In genomic region chr4:129016329-129016728, GRCm38 (mm10) we compare ENCODE assay signal across 19 mouse cellular contexts. TPM values are rescaled to one million over a fixed set of nuclear protein-coding genes. Genes with fewer than 3 reads are reported as not detected.
DNase-seq lines count a peak whose midpoint lies in the region; ATAC-seq and TF ChIP-seq lines count a peak whose summit lies in the region.
"Had no signal": no experiment of that assay in that cellular context is flagged by ENCODE, and none has a peak within 500 bp of the region (broad histone marks: within the 10 kb centered on the region; RNA-seq: fewer than 3 reads in every experiment).

No protein-coding gene starts in this region.

- no peak overlapping the region for H3K9ac ChIP-seq in heart, embryonic 15.5 days
- no peak overlapping the region for H3K9ac ChIP-seq in lung, embryonic 14.5 days
- no peak overlapping the region for H3K9ac ChIP-seq in MEL (ENCODE audit: control insufficient read depth, low read depth, low read length, poor library complexity, severe bottlenecking)
- H3K9ac ChIP-seq in embryonic facial prominence, embryonic 14.5 days (ENCODE audit: low read depth, low read length): no peak overlapping the region
- no peak overlapping the region for H3K9ac ChIP-seq in neural tube, embryonic 15.5 days (replicated peaks)
- H3K9ac ChIP-seq: hindbrain, embryonic 13.5 days; limb, embryonic 13.5 days; liver, embryonic 15.5 days; neural tube, embryonic 13.5 days; stomach, embryonic 15.5 days had no signal

- TF ChIP-seq CTCF in lung, embryonic 14.5 days (IDR thresholded peaks at IDR 0.05; ENCODE audit: low read depth): no peak
- no peak for TF ChIP-seq CTCF in MEL (IDR thresholded peaks at IDR 0.05 in 2 of 3, conservative IDR thresholded peaks at IDR 0.05 in 1 of 3; ENCODE audit: control insufficient read depth in 1 of 3, insufficient read depth in 1 of 3, low read depth in 2 of 3, low read length in 3 of 3, poor library complexity in 1 of 3, severe bottlenecking in 1 of 3)

- intact Hi-C loops in heart, postnatal 36 days (cut with DNase I): no loop called here

- no peak for TF ChIP-seq EP300 in MEL (IDR thresholded peaks at IDR 0.05; ENCODE audit: low read depth in 1 of 2, low read length in 2 of 2)

- H3K36me3 ChIP-seq in heart, embryonic 15.5 days: no peaks in the 10 kb centered on the region
- H3K36me3 ChIP-seq in lung, embryonic 14.5 days (ENCODE audit: insufficient read depth): no peaks in the 10 kb centered on the region
- H3K36me3 ChIP-seq in MEL (ENCODE audit: control insufficient read depth in 1 of 2, insufficient read depth in 2 of 2, low read length in 2 of 2): peaks cover 0 to 9% of the 10 kb centered on the region in 2 experiments; a peak in 2 of 4 replicates
- 0 out of 2 replicates have a peak, but pooled peaks cover 6% of the 10 kb centered on the region for H3K36me3 ChIP-seq in embryonic facial prominence, embryonic 14.5 days (ENCODE audit: control insufficient read depth, insufficient read depth, low read length)
- H3K36me3 ChIP-seq in neural tube, embryonic 15.5 days: no peaks in the 10 kb centered on the region
- H3K36me3 ChIP-seq: forebrain, embryonic 10.5 days; hindbrain, embryonic 13.5 days; liver, embryonic 15.5 days; neural tube, embryonic 13.5 days; stomach, embryonic 15.5 days had no signal

- DNase-seq in heart, postnatal 36 days: no peak
- peak; percentile 60 for DNase-seq in lung, embryonic 14.5 days
- no peak for DNase-seq in lung, postnatal 25 days (ENCODE audit: low spot score)
- DNase-seq in MEL (ENCODE audit: low read depth, low spot score): no peak
- no peak for DNase-seq in embryonic facial prominence, embryonic 14.5 days (ENCODE audit: low spot score)
- no peak for DNase-seq in cerebellum, adult 9-10 months
- DNase-seq: cerebellum, adult 11 months; cerebellum, postnatal 36 days; layer of hippocampus, adult 9-11 months; thymus, postnatal 25 days had no signal

- H3K4me1 ChIP-seq in heart, embryonic 15.5 days (replicated peaks): peaks cover 49% of the 10 kb centered on the region
- peaks cover 16% of the 10 kb centered on the region for H3K4me1 ChIP-seq in lung, embryonic 14.5 days (ENCODE audit: insufficient read depth)
- peaks cover 0 to 9% of the 10 kb centered on the region in 2 experiments; a peak in 3 of 4 replicates for H3K4me1 ChIP-seq in MEL (ENCODE audit: control insufficient read depth in 1 of 2, insufficient read depth in 2 of 2, low read length in 2 of 2)
- peaks cover 9% of the 10 kb centered on the region; the same call in 1 of the 2 replicates for H3K4me1 ChIP-seq in embryonic facial prominence, embryonic 14.5 days (ENCODE audit: control insufficient read depth, insufficient read depth, low read length)
- H3K4me1 ChIP-seq in neural tube, embryonic 15.5 days: peaks cover 33% of the 10 kb centered on the region

- no peak overlapping the region for H3K27ac ChIP-seq in heart, embryonic 15.5 days
- no peak overlapping the region for H3K27ac ChIP-seq in lung, embryonic 14.5 days (ENCODE audit: low read depth)
- no peak overlapping the region for H3K27ac ChIP-seq in MEL (ENCODE audit: control insufficient read depth, low read depth, low read length)
- no peak overlapping the region for H3K27ac ChIP-seq in embryonic facial prominence, embryonic 14.5 days (replicated peaks; ENCODE audit: low read depth, low read length)
- H3K27ac ChIP-seq in neural tube, embryonic 15.5 days (replicated peaks): no peak overlapping the region
- H3K27ac ChIP-seq: forebrain, embryonic 10.5 days; hindbrain, embryonic 13.5 days; limb, embryonic 13.5 days; liver, embryonic 15.5 days; neural tube, embryonic 13.5 days; stomach, embryonic 15.5 days had no signal

- no peaks in the 10 kb centered on the region for H3K27me3 ChIP-seq in heart, embryonic 15.5 days
- no peaks in the 10 kb centered on the region for H3K27me3 ChIP-seq in lung, embryonic 14.5 days (ENCODE audit: insufficient read depth, low read length)
- no peaks in the 10 kb centered on the region for H3K27me3 ChIP-seq in MEL (ENCODE audit: control insufficient read depth in 1 of 2, insufficient read depth in 2 of 2, low read length in 2 of 2)
- no peaks in the 10 kb centered on the region for H3K27me3 ChIP-seq in embryonic facial prominence, embryonic 14.5 days (replicated peaks; ENCODE audit: control insufficient read depth, insufficient read depth, low read length)
- no peaks in the 10 kb centered on the region for H3K27me3 ChIP-seq in neural tube, embryonic 15.5 days (replicated peaks)
- H3K27me3 ChIP-seq: CH12.LX; hindbrain, embryonic 13.5 days; limb, embryonic 13.5 days; liver, embryonic 15.5 days; neural tube, embryonic 13.5 days; stomach, embryonic 15.5 days had no signal

- no peaks in the 10 kb centered on the region for H3K9me3 ChIP-seq in heart, embryonic 15.5 days (replicated peaks)
- H3K9me3 ChIP-seq in lung, embryonic 14.5 days (ENCODE audit: low read depth, low read length): no peaks in the 10 kb centered on the region
- no peaks in the 10 kb centered on the region for H3K9me3 ChIP-seq in MEL (replicated peaks; ENCODE audit: insufficient read depth, low read length)
- no peaks in the 10 kb centered on the region for H3K9me3 ChIP-seq in embryonic facial prominence, embryonic 14.5 days (ENCODE audit: control insufficient read depth, low read length)
- H3K9me3 ChIP-seq in neural tube, embryonic 15.5 days (replicated peaks): no peaks in the 10 kb centered on the region
- H3K9me3 ChIP-seq: hindbrain, embryonic 13.5 days; limb, embryonic 13.5 days; liver, embryonic 15.5 days; neural tube, embryonic 13.5 days; stomach, embryonic 15.5 days had no signal

- no peak overlapping the region for H3K4me3 ChIP-seq in heart, embryonic 15.5 days
- H3K4me3 ChIP-seq in lung, embryonic 14.5 days (ENCODE audit: low read depth, low read length): no peak overlapping the region
- H3K4me3 ChIP-seq in MEL (ENCODE audit: control insufficient read depth in 1 of 2, insufficient read depth in 1 of 2, low read depth in 2 of 2, low read length in 2 of 2): no peak overlapping the region
- H3K4me3 ChIP-seq in embryonic facial prominence, embryonic 14.5 days (ENCODE audit: low read depth, low read length): no peak overlapping the region
- no peak overlapping the region for H3K4me3 ChIP-seq in neural tube, embryonic 15.5 days (replicated peaks)
- H3K4me3 ChIP-seq: forebrain, embryonic 10.5 days; hindbrain, embryonic 13.5 days; limb, embryonic 13.5 days; liver, embryonic 15.5 days; neural tube, embryonic 13.5 days; stomach, embryonic 15.5 days had no signal

- peak overlapping the region; percentile 15; the same call in 1 of the 2 replicates for H3K4me2 ChIP-seq in heart, embryonic 15.5 days
- H3K4me2 ChIP-seq in lung, embryonic 14.5 days: peak overlapping the region; percentile 38; the same call in 1 of the 2 replicates
- H3K4me2 ChIP-seq in embryonic facial prominence, embryonic 14.5 days (ENCODE audit: low read depth, low read length): peak overlapping the region; percentile 4; the same call in 1 of the 2 replicates
- H3K4me2 ChIP-seq in neural tube, embryonic 15.5 days: no peak overlapping the region
- H3K4me2 ChIP-seq: hindbrain, embryonic 13.5 days; limb, embryonic 13.5 days; liver, embryonic 15.5 days; neural tube, embryonic 13.5 days; stomach, embryonic 15.5 days had no signal

- ATAC-seq in heart, embryonic 15.5 days (replicated peaks; ENCODE audit: insufficient number of reproducible peaks, insufficient read depth, low FRiP score, low read depth): no peak
- ATAC-seq in lung, embryonic 14.5 days (ENCODE audit: insufficient read depth): no peak
- no peak for ATAC-seq in embryonic facial prominence, embryonic 14.5 days (ENCODE audit: low read depth)
- ATAC-seq in neural tube, embryonic 15.5 days (ENCODE audit: low FRiP score): no peak

- H3K79me2 ChIP-seq in MEL (ENCODE audit: control insufficient read depth, insufficient read depth, low read length, poor library complexity): no peaks in the 10 kb centered on the region

- no peak for TF ChIP-seq POLR2A in MEL (IDR thresholded peaks at IDR 0.05; ENCODE audit: control insufficient read depth in 1 of 2, insufficient read depth in 1 of 2, low read depth in 1 of 2, low read length in 2 of 2, poor library complexity in 1 of 2)

- 28% methylated on average over 4 of the region's 4 CpGs for WGBS in heart, embryonic 15.5 days
- WGBS in lung, embryonic 14.5 days: 17% methylated on average over 4 of the region's 4 CpGs
- WGBS in embryonic facial prominence, embryonic 14.5 days: 32% methylated on average over 4 of the region's 4 CpGs
- WGBS in neural tube, embryonic 15.5 days: 29% methylated on average over 4 of the region's 4 CpGs

- TF ChIP-seq RAD21 in MEL (IDR thresholded peaks at IDR 0.05; ENCODE audit: low read depth, low read length): no peak

RNA-seq across cellular contexts. Expression of gene Ak2, which starts 24.6 kb away (rescaled TPM):
- polyA plus RNA-seq in heart, embryonic 15.5 days (2015; fragmentation: Nextera tagmentation; extraction: Ambion mirVana): 149 and 155 TPM in 2 replicates
- 10 to 100 TPM; 67.6 to 71.0 TPM for total RNA-seq in heart, postnatal 36 days (2021)
- 138 and 148 TPM in 2 replicates for polyA plus RNA-seq in lung, embryonic 14.5 days (2014; fragmentation: Nextera tagmentation; extraction: Ambion mirVana)
- total RNA-seq in MEL (2012; rRNA removed): 263 and 330 TPM in 2 replicates
- polyA plus RNA-seq in MEL (2012; ENCODE audit: insufficient read depth in 1 of 2, insufficient read length in 2 of 2, low read depth in 1 of 2, low replicate concordance in 2 of 2, missing spikeins in 1 of 2): 100 to 1,000 TPM in 1 of 2 experiments, not detected in 1; 366 TPM
- polyA plus RNA-seq in embryonic facial prominence, embryonic 14.5 days (2014; fragmentation: Nextera tagmentation; extraction: Ambion mirVana): 135 and 142 TPM in 2 replicates
- polyA plus RNA-seq in neural tube, embryonic 15.5 days (2015; fragmentation: Nextera tagmentation; extraction: Ambion mirVana): 90.2 and 120 TPM in 2 replicates

RNA-seq across cellular contexts. Expression of gene Rnf19b, which starts 41.7 kb away (rescaled TPM):
- polyA plus RNA-seq in heart, embryonic 15.5 days (2015; fragmentation: Nextera tagmentation; extraction: Ambion mirVana): 5.4 and 7.7 TPM in 2 replicates
- total RNA-seq in heart, postnatal 36 days (2021): 10 to 100 TPM; 24.3 to 27.2 TPM
- 7.9 and 8.5 TPM in 2 replicates for polyA plus RNA-seq in lung, embryonic 14.5 days (2014; fragmentation: Nextera tagmentation; extraction: Ambion mirVana)
- total RNA-seq in MEL (2012; rRNA removed): 25.5 and 26.3 TPM in 2 replicates
- polyA plus RNA-seq in MEL (2012; ENCODE audit: insufficient read depth in 1 of 2, insufficient read length in 2 of 2, low read depth in 1 of 2, low replicate concordance in 2 of 2, missing spikeins in 1 of 2): 10 to 100 TPM in 1 of 2 experiments, not detected in 1; 30.0 TPM
- polyA plus RNA-seq in embryonic facial prominence, embryonic 14.5 days (2014; fragmentation: Nextera tagmentation; extraction: Ambion mirVana): 9.7 and 11.3 TPM in 2 replicates
- 29.9 and 34.5 TPM in 2 replicates for polyA plus RNA-seq in neural tube, embryonic 15.5 days (2015; fragmentation: Nextera tagmentation; extraction: Ambion mirVana)

RNA-seq across cellular contexts. Expression of gene Azin2, which starts 54.1 kb away (rescaled TPM):
- 6.8 and 10.4 TPM in 2 replicates for polyA plus RNA-seq in heart, embryonic 15.5 days (2015; fragmentation: Nextera tagmentation; extraction: Ambion mirVana)
- total RNA-seq in heart, postnatal 36 days (2021): 1 to 10 TPM; 2.4 to 3.0 TPM
- 17.6 and 21.2 TPM in 2 replicates for polyA plus RNA-seq in lung, embryonic 14.5 days (2014; fragmentation: Nextera tagmentation; extraction: Ambion mirVana)
- total RNA-seq in MEL (2012; rRNA removed): 0.39 and 0.42 TPM in 2 replicates
- 1 to 10 TPM in 1 of 2 experiments, not detected in 1; 2.3 TPM for polyA plus RNA-seq in MEL (2012; ENCODE audit: insufficient read depth in 1 of 2, insufficient read length in 2 of 2, low read depth in 1 of 2, low replicate concordance in 2 of 2, missing spikeins in 1 of 2)
- 20.0 and 27.1 TPM in 2 replicates for polyA plus RNA-seq in embryonic facial prominence, embryonic 14.5 days (2014; fragmentation: Nextera tagmentation; extraction: Ambion mirVana)
- 20.3 and 20.7 TPM in 2 replicates for polyA plus RNA-seq in neural tube, embryonic 15.5 days (2015; fragmentation: Nextera tagmentation; extraction: Ambion mirVana)
